10 mouse cellular contexts compared by ENCODE assay signal in the genomic region with DNA sequence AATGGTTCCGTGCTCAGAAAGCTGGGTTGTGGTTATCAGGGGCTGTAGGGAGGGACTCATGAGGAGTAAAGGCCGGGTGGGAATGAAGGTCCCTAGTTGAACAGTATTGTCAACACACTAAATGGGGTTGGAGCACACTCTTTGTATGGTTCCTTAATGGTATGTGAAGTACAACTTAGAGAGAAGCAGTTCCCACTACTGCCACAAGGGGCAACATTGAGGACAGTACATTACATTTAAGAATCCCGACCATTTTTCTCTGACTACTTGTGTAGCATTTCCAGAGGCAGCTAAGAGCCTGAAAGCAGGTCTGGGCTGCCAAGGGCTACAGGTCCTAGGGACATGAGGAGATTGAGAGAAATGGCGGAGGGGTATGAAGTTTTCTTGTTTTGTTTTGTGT. TPM values are rescaled to one million over a fixed set of nuclear protein-coding genes. Genes with fewer than 3 reads are reported as not detected.
DNase-seq lines count a peak whose midpoint lies in the region; ATAC-seq and TF ChIP-seq lines count a peak whose summit lies in the region.
"Had no signal": no experiment of that assay in that cellular context is flagged by ENCODE, and none has a peak within 500 bp of the region (broad histone marks: within the 10 kb centered on the region; RNA-seq: fewer than 3 reads in every experiment).

No protein-coding gene starts in this region.

- no peak overlapping the region for H3K4me3 ChIP-seq in kidney, adult 2 months (ENCODE audit: insufficient read depth, low read depth, low read length)
- no peak overlapping the region for H3K4me3 ChIP-seq in kidney, embryonic 15.5 days (replicated peaks)
- no peak overlapping the region for H3K4me3 ChIP-seq in MEL (ENCODE audit: control insufficient read depth in 1 of 2, insufficient read depth in 1 of 2, low read depth in 2 of 2, low read length in 2 of 2)
- H3K4me3 ChIP-seq in liver, embryonic 13.5 days (replicated peaks): no peak overlapping the region
- H3K4me3 ChIP-seq: erythroblast, embryonic 14.5 days; limb, embryonic 13.5 days had no signal

- H3K4me2 ChIP-seq in kidney, embryonic 15.5 days: no peak overlapping the region
- H3K4me2 ChIP-seq in liver, embryonic 13.5 days: no peak overlapping the region
- H3K4me2 ChIP-seq: limb, embryonic 13.5 days had no signal

- DNase-seq in kidney, adult 2 months: peak; percentile 72
- DNase-seq in MEL (ENCODE audit: low read depth, low spot score): peak; percentile 89
- peak; percentile 65 for DNase-seq in cerebellum, adult 8-10 months
- peak; percentile 57 to 74 for DNase-seq in heart, postnatal 10 days
- peak; percentile 28 for DNase-seq in liver, embryonic 13.5 days
- peak; percentile 81 for DNase-seq in retina, postnatal 1 day

- intact Hi-C loops in heart, postnatal 10 days (cut with DNase I): no loop called here

- H3K27ac ChIP-seq in kidney, adult 2 months (ENCODE audit: insufficient read depth, low read depth, low read length): no peak overlapping the region
- no peak overlapping the region for H3K27ac ChIP-seq in kidney, embryonic 15.5 days
- no peak overlapping the region for H3K27ac ChIP-seq in MEL (ENCODE audit: control insufficient read depth, low read depth, low read length)
- H3K27ac ChIP-seq in liver, embryonic 13.5 days: no peak overlapping the region
- H3K27ac ChIP-seq: limb, embryonic 13.5 days had no signal

- 0 out of 2 replicates have a peak, but pooled peaks cover 2% of the 10 kb centered on the region for H3K27me3 ChIP-seq in kidney, adult 2 months (replicated peaks; ENCODE audit: control insufficient read depth, insufficient read depth, low read length)
- no peaks in the 10 kb centered on the region for H3K27me3 ChIP-seq in kidney, embryonic 15.5 days
- no peaks in the 10 kb centered on the region for H3K27me3 ChIP-seq in MEL (ENCODE audit: control insufficient read depth in 1 of 2, insufficient read depth in 2 of 2, low read length in 2 of 2)
- 0 out of 2 replicates have a peak, but pooled peaks cover 11% of the 10 kb centered on the region for H3K27me3 ChIP-seq in liver, embryonic 13.5 days

- no peaks in the 10 kb centered on the region for H3K4me1 ChIP-seq in kidney, adult 2 months (ENCODE audit: control insufficient read depth, insufficient read depth, low read length)
- H3K4me1 ChIP-seq in kidney, embryonic 15.5 days: peaks cover 10% of the 10 kb centered on the region; the same call in 1 of the 2 replicates
- peaks cover 0 to 4% of the 10 kb centered on the region in 2 experiments; a peak in 1 of 4 replicates for H3K4me1 ChIP-seq in MEL (ENCODE audit: control insufficient read depth in 1 of 2, insufficient read depth in 2 of 2, low read length in 2 of 2)
- peaks cover 10% of the 10 kb centered on the region for H3K4me1 ChIP-seq in liver, embryonic 13.5 days (replicated peaks)
- H3K4me1 ChIP-seq: limb, embryonic 13.5 days had no signal

- no peak for TF ChIP-seq POLR2A in kidney, adult 2 months (IDR thresholded peaks at IDR 0.05; ENCODE audit: low read depth, low read length)
- no peak for TF ChIP-seq POLR2A in MEL (IDR thresholded peaks at IDR 0.05; ENCODE audit: control insufficient read depth in 1 of 2, insufficient read depth in 1 of 2, low read depth in 1 of 2, low read length in 2 of 2, poor library complexity in 1 of 2)

- ATAC-seq in kidney, embryonic 15.5 days (replicated peaks; ENCODE audit: low FRiP score): no peak
- no peak for ATAC-seq in liver, embryonic 13.5 days (ENCODE audit: low read depth)
- ATAC-seq in activated CD4-positive, CD25-positive, alpha-beta regulatory T cell, adult 4 months: no peak

- TF ChIP-seq CTCF in kidney, adult 2 months (conservative IDR thresholded peaks at IDR 0.05; ENCODE audit: insufficient read depth, insufficient read length, low read depth, low read length): peak; percentile 45
- TF ChIP-seq CTCF in MEL (IDR thresholded peaks at IDR 0.05 in 2 of 3, conservative IDR thresholded peaks at IDR 0.05 in 1 of 3; ENCODE audit: control insufficient read depth in 1 of 3, insufficient read depth in 1 of 3, low read depth in 2 of 3, low read length in 3 of 3, poor library complexity in 1 of 3, severe bottlenecking in 1 of 3): peak; percentile 2 to 95 (median 73); a peak in 4 of 6 replicates

- 35% methylated on average over 4 of the region's 4 CpGs for WGBS in kidney, adult 2 months
- WGBS in kidney, embryonic 15.5 days: 33% methylated on average over 4 of the region's 4 CpGs
- 23% methylated on average over 4 of the region's 4 CpGs for WGBS in liver, embryonic 13.5 days (ENCODE audit: insufficient replicate concordance)

- no peak for TF ChIP-seq RAD21 in MEL (IDR thresholded peaks at IDR 0.05; ENCODE audit: low read depth, low read length)

- H3K9ac ChIP-seq in kidney, embryonic 15.5 days: no peak overlapping the region
- no peak overlapping the region for H3K9ac ChIP-seq in MEL (ENCODE audit: control insufficient read depth, low read depth, low read length, poor library complexity, severe bottlenecking)
- H3K9ac ChIP-seq in liver, embryonic 13.5 days: no peak overlapping the region
- H3K9ac ChIP-seq: limb, embryonic 13.5 days had no signal

- H3K36me3 ChIP-seq in kidney, adult 2 months (ENCODE audit: control insufficient read depth, insufficient read depth, low read length): no peaks in the 10 kb centered on the region
- no peaks in the 10 kb centered on the region for H3K36me3 ChIP-seq in kidney, embryonic 15.5 days
- no peaks in the 10 kb centered on the region for H3K36me3 ChIP-seq in MEL (ENCODE audit: control insufficient read depth in 1 of 2, insufficient read depth in 2 of 2, low read length in 2 of 2)
- H3K36me3 ChIP-seq in liver, embryonic 13.5 days: no peaks in the 10 kb centered on the region
- H3K36me3 ChIP-seq: limb, embryonic 13.5 days had no signal

- H3K79me2 ChIP-seq in MEL (ENCODE audit: control insufficient read depth, insufficient read depth, low read length, poor library complexity): no peaks in the 10 kb centered on the region; the same call in 1 of the 2 replicates

- H3K9me3 ChIP-seq in kidney, embryonic 15.5 days (replicated peaks): no peaks in the 10 kb centered on the region
- no peaks in the 10 kb centered on the region for H3K9me3 ChIP-seq in MEL (replicated peaks; ENCODE audit: insufficient read depth, low read length)
- no peaks in the 10 kb centered on the region for H3K9me3 ChIP-seq in liver, embryonic 13.5 days (replicated peaks)
- H3K9me3 ChIP-seq: limb, embryonic 13.5 days had no signal

- no peak for TF ChIP-seq EP300 in MEL (IDR thresholded peaks at IDR 0.05; ENCODE audit: low read depth in 1 of 2, low read length in 2 of 2)

RNA-seq across cellular contexts. Expression of gene Prss32, which starts 2.5 kb away (rescaled TPM):
- not detected in 2 replicates for polyA plus RNA-seq in kidney, adult 2 months (2012; rRNA removed)
- 1.8 TPM in 1 of 2 replicates, not detected in the other for polyA plus RNA-seq in kidney, embryonic 15.5 days (2015; fragmentation: Nextera tagmentation; extraction: Ambion mirVana)
- total RNA-seq in MEL (2012; rRNA removed): not detected in 2 replicates
- under 1 TPM in 1 of 2 experiments, not detected in 1; 0.71 TPM for polyA plus RNA-seq in MEL (2012; ENCODE audit: insufficient read depth in 1 of 2, insufficient read length in 2 of 2, low read depth in 1 of 2, low replicate concordance in 2 of 2, missing spikeins in 1 of 2)
- total RNA-seq in heart, postnatal 10 days (2021): not detected
- polyA plus RNA-seq in liver, embryonic 13.5 days (2015; fragmentation: Nextera tagmentation; extraction: Ambion mirVana): not detected in 2 replicates
- 1 to 10 TPM in 1 of 2 experiments, not detected in 1; 2.6 TPM for polyA plus RNA-seq in activated CD4-positive, CD25-positive, alpha-beta regulatory T cell, adult 4 months (2017; shearing (Covaris generic))
- polyA plus RNA-seq: limb, embryonic 13.5 days had no signal

RNA-seq across cellular contexts. Expression of gene Prss41, which starts 2.8 kb away (rescaled TPM):
- polyA plus RNA-seq in kidney, adult 2 months (2012; rRNA removed): 0.08 and 0.16 TPM in 2 replicates
- 3.2 and 3.3 TPM in 2 replicates for polyA plus RNA-seq in kidney, embryonic 15.5 days (2015; fragmentation: Nextera tagmentation; extraction: Ambion mirVana)
- total RNA-seq in MEL (2012; rRNA removed): 2.6 and 3.4 TPM in 2 replicates
- polyA plus RNA-seq in MEL (2012; ENCODE audit: insufficient read depth in 1 of 2, insufficient read length in 2 of 2, low read depth in 1 of 2, low replicate concordance in 2 of 2, missing spikeins in 1 of 2): 10 to 100 TPM in 1 of 2 experiments, not detected in 1; 12.8 TPM
- total RNA-seq in heart, postnatal 10 days (2021): not detected
- polyA plus RNA-seq in liver, embryonic 13.5 days (2015; fragmentation: Nextera tagmentation; extraction: Ambion mirVana): 0.09 and 0.22 TPM in 2 replicates
- 10 to 100 TPM in 1 of 2 experiments, 1 to 10 TPM in 1; 6.4 to 10.5 TPM for polyA plus RNA-seq in activated CD4-positive, CD25-positive, alpha-beta regulatory T cell, adult 4 months (2017; shearing (Covaris generic))

RNA-seq across cellular contexts. Expression of gene Prss33, which starts 5.3 kb away (rescaled TPM):
- not detected in 2 replicates for polyA plus RNA-seq in kidney, adult 2 months (2012; rRNA removed)
- polyA plus RNA-seq in kidney, embryonic 15.5 days (2015; fragmentation: Nextera tagmentation; extraction: Ambion mirVana): 0.18 TPM in 1 of 2 replicates, not detected in the other
- 0.08 and 0.42 TPM in 2 replicates for total RNA-seq in MEL (2012; rRNA removed)
- polyA plus RNA-seq in MEL (2012; ENCODE audit: insufficient read depth in 1 of 2, insufficient read length in 2 of 2, low read depth in 1 of 2, low replicate concordance in 2 of 2, missing spikeins in 1 of 2): 1 to 10 TPM in 1 of 2 experiments, not detected in 1; 1.0 TPM
- not detected for total RNA-seq in heart, postnatal 10 days (2021)
- polyA plus RNA-seq in liver, embryonic 13.5 days (2015; fragmentation: Nextera tagmentation; extraction: Ambion mirVana): not detected in 2 replicates
- 1 to 10 TPM; 1.1 to 2.4 TPM for polyA plus RNA-seq in activated CD4-positive, CD25-positive, alpha-beta regulatory T cell, adult 4 months (2017; shearing (Covaris generic))
- polyA plus RNA-seq: erythroblast, embryonic 14.5 days; limb, embryonic 13.5 days had no signal

RNA-seq across cellular contexts. Expression of gene Elob, which starts 12.2 kb away (rescaled TPM):
- 687 and 762 TPM in 2 replicates for polyA plus RNA-seq in kidney, adult 2 months (2012; rRNA removed)
- polyA plus RNA-seq in kidney, embryonic 15.5 days (2015; fragmentation: Nextera tagmentation; extraction: Ambion mirVana): 999 and 1,052 TPM in 2 replicates
- 453 and 486 TPM in 2 replicates for total RNA-seq in MEL (2012; rRNA removed)
- polyA plus RNA-seq in MEL (2012; ENCODE audit: insufficient read depth in 1 of 2, insufficient read length in 2 of 2, low read depth in 1 of 2, low replicate concordance in 2 of 2, missing spikeins in 1 of 2): 100 to 1,000 TPM in 1 of 2 experiments, not detected in 1; 609 TPM
- total RNA-seq in heart, postnatal 10 days (2021): 100 to 1,000 TPM; 379 to 407 TPM
- polyA plus RNA-seq in liver, embryonic 13.5 days (2015; fragmentation: Nextera tagmentation; extraction: Ambion mirVana): 535 and 572 TPM in 2 replicates
- polyA plus RNA-seq in activated CD4-positive, CD25-positive, alpha-beta regulatory T cell, adult 4 months (2017; shearing (Covaris generic)): 100 to 1,000 TPM; 686 to 746 TPM

RNA-seq across cellular contexts. Expression of gene Prss21, which starts 26.7 kb away (rescaled TPM):
- polyA plus RNA-seq in kidney, adult 2 months (2012; rRNA removed): 0.14 TPM in 2 replicates
- not detected in 2 replicates for polyA plus RNA-seq in kidney, embryonic 15.5 days (2015; fragmentation: Nextera tagmentation; extraction: Ambion mirVana)
- total RNA-seq in MEL (2012; rRNA removed): not detected in 2 replicates
- not detected for polyA plus RNA-seq in MEL (2012; ENCODE audit: insufficient read depth in 1 of 2, insufficient read length in 2 of 2, low read depth in 1 of 2, low replicate concordance in 2 of 2, missing spikeins in 1 of 2)
- not detected for total RNA-seq in heart, postnatal 10 days (2021)
- polyA plus RNA-seq in liver, embryonic 13.5 days (2015; fragmentation: Nextera tagmentation; extraction: Ambion mirVana): not detected in 2 replicates
- not detected for polyA plus RNA-seq in activated CD4-positive, CD25-positive, alpha-beta regulatory T cell, adult 4 months (2017; shearing (Covaris generic))
- polyA plus RNA-seq: erythroblast, embryonic 14.5 days; limb, embryonic 13.5 days had no signal

Comparison
In these comparisons a context has a peak if more than half of its experiments do, and no peak if none do; other contexts are left out.
1. DNase-seq: peak in every context shown above with its lines; median percentile 89 in MEL; 81 in retina, postnatal 1 day; 72 in kidney, adult 2 months; 66 in heart, postnatal 10 days; 65 in cerebellum, adult 8-10 months; 28 in liver, embryonic 13.5 days.